Mouse (Mus musculus) telencephalon, adult 2 months (tissue): Measurements from ENCODE around the gene Gcdh.

Experiments
- DNase-seq: peaks from one replicate; pipeline ENCODE4 v3.0.0-alpha.2; 2011; ENCODE audit warnings: low read depth, low spot score

Gcdh gene

DNA sequence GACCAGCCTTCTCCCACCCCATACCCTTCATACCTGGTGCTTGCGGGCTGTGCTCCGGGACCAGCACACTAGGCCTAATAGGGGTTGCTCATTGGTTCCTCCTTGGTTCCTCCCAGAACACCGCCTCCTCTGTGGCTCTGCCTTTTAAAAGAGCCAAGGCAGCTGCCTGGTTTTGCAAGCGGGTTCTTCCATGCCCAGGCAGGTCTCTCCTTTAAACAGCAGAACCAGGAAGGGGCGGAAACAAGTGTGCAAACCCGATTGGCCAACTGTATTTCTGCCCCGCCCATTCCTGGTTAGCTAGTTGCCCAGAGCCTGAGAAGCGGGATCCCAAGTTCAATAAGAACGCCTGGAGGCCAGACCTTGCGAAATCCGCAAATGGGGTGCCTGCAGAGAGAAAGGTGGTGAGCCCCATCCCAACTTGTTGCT is at the start of gene Gcdh:
TSS of gene Gcdh (minus strand) at position 213 of the 426 bp plus-strand sequence.
- peak; percentile 98 for DNase-seq

DNA sequence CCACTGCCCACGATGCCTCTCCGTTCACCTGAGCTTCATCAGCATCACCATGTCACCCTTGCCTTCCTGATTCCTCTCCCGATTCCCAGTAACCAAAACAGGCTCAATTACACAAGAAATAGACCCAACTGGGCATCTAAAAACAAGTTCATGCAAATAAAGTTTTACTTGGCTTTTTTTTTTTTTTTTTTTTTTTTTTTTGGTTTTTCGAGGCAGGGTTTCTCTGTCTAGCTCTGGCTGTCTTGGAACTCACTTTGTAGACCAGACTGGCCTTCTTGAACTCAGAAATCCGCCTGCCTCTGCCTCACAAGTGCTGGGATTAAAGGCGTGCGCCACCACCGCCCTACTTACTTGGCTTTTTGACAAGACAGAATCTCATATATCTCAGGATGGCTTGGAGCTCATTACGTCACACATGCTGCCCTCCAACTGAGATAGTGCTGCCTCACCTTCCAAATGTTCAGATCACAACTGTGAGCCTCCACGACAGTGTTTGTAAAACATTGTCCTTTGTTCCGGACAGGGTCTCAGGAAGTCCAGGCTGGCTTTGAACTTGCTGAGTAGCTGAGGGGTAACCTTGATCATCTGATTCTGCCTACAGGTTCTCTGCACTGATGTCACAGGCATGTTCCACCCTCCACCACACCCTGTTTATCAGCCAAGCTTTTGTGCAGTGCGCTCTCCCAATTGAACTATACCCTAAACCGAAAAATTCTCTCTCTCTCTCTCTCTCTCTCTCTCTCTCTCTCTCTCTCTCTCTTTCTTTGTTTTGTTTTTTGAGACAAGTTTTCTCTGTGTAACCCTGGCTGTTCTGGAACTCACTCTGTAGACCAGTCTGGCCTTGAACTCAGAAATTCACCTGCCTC is 44.1 kb upstream of the Gcdh start:
- DNase-seq: no peak

DNA sequence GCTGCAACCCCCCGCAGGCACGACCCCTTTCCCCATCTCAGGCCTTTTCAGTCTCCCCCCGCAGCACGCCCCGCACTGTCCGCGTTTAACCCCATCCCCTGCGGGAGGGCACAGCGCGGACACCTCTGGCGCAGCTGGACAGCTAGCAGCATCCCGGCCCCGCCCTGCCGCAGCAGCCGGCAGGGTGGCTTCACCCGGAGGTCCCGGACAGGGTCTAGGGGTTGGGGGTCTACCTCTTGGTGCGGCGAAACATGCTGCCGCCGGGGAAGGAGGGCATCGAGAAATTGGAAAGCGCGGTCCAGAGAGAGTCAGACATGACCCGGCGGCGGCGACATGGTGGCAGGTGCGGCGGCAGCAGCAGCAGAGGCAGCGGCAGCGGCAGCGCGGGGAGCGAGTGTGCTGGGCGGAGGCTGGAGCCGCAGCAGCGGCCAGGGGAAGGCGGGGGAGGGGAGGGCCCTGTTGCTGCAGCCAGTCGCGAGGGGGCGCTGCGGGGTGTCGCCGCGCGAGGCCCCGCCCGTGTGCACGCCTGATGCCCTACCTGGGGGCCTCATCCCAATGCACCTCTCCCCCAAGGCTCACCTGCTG is 43.3 kb upstream of the Gcdh start, which contains the start of gene Mast1:
TSS of gene Mast1 (minus strand) at position 398 of the 585 bp plus-strand sequence.
- DNase-seq: peak; percentile 41

DNA sequence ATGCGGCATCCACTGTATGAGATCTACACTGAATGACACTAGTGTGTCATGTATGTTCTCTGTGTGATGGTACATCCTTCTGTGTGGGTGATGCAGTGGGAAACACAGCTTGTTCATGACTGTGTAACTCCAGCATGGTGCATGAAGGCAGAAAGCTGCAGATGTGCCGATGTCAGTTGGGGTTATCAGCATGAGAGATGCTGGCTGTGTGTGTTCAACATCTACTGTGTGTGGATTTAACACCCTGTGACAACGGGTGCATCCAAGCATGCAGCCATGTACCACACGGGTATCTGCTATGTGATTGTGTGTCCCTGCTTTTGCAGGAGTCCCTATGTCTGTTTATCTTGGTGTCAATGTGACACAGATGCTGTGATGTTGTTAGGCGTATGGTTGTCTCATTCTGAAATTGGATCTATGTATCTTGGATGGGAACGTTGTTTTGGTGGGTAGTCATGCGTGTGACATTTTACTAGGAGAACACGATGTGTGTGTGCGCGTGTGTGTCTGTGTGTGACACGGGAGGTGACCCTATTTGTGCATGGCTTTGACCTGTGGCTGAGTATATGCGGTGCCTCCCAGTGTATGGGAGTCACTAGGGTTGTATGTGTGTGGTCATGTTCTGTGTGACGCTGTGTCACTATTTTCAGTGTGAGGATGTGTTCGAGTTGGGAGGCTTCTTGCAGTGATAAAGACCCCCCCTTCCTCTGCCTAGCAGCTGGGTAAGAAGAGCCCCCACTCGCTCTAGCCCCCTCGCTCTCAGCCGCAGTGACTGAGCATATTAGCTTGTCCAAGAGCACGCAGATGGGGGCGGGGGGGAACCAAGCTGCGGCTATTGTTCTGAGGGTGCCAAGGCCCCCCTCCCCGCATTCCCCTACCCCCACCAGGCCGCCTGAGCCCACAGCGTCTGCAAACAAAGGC is 42.6 kb upstream of the Gcdh start:
- no peak for DNase-seq

DNA sequence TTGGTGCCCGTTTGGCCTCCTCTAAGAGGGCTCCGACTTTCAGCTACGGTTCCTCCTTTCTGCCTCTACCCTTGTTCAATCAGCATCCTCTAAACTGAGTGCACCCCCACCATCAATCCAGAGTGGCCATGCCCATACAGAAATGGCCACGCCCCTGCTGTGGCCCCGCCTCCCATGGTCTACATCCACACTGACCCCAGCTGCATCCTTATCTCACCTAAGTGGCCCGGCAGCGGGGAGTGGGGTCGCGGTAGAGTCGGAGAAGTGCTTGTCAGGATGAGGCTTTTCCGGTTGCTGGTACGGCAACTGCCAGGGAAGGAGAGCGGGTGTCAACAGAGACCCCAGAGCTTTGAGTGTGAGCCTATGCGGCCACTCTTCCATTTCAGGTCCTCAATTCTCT is 41.8 kb upstream of the Gcdh start:
- DNase-seq: no peak

DNA sequence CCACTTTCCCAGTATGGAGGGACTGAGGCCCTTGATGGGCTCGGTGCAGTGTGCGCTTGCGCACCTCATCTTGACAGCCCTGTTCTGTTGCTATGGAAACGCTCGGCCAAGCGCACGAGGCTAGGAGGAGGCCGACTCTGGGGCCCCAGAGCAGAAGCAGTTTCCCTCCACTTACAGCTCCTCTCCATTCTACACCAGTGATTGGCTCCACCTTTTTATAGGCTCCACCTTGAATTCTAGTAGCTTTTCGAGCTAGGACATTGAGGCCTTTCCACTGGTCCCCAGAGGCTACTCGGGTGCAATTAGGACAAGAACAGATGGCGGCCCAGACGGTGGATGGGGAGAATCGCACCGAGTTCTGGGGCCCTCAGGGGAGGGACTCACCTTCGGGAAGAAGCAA is 41.1 kb upstream of the Gcdh start:
- peak; percentile 62 for DNase-seq

DNA sequence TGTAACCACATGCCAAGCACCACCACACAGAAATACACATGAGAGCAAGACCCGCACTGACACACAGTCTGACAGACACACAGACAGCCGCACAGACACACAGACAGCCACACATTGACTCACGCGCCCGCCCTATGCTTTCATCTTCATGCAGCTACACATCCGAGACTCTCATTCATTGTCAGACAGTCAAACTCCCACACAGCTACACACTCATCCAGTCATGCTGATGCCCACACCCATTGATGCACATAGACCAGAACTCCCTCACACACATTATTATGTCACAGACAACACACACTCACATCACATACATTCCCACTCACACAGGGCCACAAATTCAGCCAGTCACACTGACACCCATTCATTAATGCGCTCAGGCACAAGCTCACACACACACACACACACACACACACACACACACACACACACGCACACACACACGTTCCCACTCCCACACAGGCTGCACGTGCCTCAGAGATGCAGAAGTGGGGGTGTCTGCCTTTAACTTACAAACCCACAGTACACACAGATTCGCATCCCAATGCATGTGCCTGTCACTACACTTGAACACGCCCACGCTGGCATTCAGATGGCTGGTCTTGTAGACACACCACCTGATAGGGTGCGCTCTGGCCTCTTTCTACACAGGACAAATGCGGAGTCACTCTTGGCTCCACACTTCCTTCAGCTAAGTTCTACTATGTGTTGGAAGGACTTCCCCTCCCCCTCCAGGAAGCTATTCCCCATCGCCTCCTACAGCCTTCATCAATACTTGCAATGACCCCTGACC is 40.2 kb upstream of the Gcdh start:
- peak; percentile 40 for DNase-seq

DNA sequence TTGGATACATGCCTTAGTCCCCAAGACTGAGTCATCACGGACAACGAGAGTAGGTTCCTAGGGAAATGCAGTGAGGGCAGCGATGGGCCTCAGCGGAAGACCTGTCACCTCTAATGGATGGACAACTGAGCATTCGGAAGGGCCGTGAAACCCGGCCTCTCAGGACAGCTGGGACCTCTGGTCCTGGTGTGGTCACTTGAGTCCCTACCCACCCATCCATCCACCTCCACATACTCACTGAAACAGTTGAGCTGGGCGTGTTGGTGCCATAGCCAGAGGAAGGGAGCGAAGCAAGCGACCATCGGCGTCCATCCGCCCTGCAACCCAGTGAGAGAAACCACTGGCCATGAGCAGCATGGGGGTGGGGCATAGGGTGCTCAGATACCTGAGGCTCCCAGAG is 36.9 kb upstream of the Gcdh start:
- DNase-seq: no peak

DNA sequence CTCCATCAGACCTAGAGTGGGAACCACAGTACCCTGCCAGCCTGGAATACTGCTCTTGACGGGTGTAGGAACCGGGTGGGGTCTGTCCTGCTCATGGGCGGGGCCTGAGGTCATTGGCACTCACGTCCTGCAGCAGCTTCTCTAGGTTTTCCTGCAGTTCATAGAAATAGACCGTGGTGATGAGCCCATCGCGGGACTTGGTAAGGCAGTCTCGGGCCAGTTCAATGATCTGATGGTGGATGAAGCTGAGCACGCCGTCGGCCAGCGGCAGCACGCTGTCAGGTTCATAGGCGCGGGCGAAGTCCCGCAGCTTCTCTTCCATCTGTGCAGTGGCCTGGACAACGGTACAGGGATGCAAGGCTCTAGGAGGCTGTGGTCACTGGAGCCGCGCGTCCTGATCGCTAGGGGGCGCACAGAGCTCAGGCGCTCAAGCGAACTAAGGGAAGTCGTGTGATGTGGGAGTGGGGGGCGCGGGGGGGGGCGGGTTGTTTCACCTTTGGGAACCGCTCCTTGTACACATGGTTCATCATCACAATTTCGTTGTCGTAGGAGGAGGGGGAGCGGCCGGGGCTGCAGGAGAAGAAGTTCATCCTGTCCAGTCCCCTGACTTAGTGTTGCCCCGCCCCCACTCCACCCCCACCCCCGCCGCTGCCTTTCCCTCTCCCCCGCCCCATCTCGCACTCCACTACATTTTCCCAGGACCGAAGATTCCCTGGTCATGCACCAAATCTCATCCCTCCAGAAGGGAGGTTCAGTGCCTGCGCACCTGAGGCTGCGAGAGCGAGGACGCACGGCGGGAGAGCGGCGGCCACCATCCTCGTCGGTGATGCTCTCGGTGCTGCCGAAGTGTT is 35.0 kb upstream of the Gcdh start:
- no peak for DNase-seq

DNA sequence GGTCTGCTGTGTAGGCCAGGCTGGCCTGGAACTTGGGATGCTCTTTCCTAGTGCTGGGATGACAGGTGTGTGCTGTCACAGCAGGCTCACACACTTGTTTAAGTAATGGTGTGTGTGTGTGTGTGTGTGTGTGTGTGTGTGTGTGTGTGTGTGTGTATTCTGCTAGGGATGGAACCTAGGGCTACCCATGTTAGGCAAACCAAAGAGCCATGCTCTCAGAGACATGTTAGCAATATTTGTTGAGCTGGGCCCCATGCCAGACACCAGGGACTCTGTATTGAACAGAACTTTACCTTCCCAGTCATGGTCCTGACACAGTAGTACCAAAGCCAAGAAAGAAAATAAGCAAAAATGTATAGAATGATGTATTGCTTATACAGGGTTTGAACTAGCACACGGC is 33.8 kb upstream of the Gcdh start:
- DNase-seq: no peak

DNA sequence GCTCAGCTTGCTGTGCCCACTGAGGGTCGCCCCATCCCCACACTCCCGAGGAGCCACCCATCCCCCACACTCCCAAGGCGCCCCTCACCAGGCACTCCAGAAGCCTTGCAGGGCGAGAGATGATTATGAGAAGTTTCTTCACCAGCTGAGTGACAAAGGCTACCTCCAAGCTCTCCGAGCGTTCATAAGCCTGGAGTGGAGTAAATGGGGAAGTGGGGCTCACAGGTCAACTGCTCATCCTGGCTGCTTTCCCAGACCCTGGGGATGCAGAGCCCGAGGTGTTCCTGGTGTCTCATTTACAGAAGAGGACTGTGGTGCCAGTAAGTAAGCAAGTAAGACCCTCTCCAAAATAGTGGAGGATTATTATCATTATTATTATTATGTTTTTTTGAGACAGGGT is 31.8 kb upstream of the Gcdh start:
- no peak for DNase-seq

DNA sequence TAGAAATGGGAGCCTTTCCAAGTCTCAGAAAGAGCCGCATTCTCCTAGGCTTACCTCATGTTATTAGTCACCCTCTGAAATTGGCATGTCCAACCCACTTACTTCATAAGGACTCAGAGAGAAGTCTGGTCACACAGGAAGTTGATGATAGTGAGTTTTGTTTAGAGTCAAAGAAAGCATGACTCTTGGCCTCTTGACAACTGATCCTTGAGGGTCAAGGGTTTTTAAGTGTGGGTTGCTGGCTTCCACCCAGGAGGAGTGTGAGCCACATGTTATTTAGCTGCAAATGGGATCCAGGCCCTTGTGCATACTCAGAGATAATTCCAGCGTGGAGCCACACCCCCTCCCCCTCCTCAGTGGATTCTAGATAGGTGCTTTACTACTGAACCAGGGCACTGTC is 27.9 kb upstream of the Gcdh start:
- no peak for DNase-seq

DNA sequence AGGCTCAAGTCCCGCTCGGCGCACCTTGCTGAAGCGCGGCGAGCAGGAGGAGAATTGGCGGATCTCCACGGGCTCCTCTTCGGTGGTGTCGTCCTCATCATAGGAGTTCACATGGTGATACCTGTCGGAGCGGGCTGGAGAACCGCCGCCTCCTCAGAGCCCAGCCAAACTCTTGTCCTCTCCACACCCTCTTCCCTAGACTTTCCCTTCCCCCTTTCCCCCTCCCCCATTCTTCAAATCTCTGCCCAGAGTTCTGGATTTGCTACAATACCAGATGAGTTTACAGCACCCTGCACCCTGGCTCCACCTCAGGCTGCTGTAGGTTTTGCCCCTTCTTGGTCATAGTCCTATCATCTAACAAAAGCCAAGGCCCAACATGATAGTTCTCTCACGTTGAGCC is 24.9 kb upstream of the Gcdh start:
- DNase-seq: no peak

DNA sequence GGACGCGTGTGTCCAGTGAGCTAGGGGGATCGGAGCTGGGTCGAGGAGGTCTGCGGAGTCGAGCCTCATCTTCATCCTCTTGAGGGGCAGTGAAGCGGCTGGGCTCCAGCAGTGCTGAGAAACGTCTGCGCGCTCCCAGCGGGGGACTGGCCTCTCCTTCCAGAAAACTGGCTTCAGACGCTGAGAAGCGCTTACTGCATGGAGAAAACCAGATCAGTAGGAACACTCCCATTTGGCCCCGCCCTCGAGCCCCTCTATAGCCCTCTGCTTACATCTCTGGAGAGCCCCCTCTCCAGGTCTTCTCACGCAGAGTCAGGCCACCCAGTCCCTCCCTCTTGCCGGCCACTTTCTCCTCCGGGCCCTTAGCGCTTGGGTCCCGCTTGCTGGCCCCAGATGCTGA is 24.1 kb upstream of the Gcdh start:
- DNase-seq: no peak

DNA sequence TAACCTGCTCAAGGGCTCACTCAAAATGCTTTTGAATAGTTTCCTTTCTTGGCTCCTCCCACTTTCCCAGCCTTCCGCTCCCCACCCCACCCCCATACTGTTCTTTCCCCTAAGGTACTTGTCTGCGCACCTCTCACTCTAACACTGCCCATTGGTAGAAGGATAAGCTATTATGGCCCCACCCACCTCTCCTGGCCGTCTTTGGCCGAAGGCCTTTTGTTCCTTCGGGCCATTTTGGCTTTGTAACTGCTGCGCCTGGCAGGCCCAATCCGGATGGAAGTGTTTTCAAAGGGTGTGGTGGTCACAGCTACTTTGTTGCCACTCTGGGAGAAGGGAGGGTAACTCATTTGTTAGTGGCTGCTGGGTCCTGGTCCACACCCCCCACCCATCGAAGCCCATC is 21.5 kb upstream of the Gcdh start:
- no peak for DNase-seq

DNA sequence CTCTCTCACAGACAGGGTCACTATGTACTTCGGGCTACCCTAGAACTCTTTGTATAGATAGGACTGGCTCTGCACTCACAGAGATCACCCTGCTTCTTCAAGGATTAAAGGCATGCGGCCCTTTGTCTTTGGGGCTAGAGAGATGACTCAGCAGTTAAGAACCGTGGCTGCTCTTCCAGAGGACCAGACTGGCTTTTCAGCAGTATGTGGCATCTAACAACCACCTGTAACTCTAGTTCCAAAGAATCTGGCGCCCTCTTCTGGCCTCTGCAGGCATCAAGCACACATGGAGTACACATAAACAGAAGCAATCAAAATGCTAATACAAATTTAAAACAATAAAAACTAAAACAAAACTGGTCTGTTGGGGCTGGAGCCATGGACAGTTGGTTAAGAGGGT is 20.2 kb upstream of the Gcdh start:
- DNase-seq: no peak

DNA sequence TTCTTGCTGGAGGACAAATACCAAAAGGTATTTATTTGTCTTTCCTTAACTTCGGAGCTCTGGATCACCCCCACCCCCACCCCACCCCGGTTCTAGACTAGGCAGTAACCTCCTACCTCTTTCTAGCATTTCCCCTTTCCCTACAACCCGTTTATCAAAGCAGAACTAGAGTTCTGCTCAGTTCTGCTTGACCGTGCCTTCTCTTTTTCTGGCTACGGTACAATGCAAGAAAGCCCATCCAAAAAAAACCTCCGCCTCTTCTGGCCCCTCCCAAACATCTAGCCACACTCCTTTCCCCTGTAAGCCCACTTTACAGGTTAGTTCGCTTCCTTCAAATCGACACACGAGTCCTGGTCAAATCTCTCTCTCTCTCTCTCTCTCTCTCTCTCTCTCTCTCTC is 19.8 kb upstream of the Gcdh start:
- no peak for DNase-seq

DNA sequence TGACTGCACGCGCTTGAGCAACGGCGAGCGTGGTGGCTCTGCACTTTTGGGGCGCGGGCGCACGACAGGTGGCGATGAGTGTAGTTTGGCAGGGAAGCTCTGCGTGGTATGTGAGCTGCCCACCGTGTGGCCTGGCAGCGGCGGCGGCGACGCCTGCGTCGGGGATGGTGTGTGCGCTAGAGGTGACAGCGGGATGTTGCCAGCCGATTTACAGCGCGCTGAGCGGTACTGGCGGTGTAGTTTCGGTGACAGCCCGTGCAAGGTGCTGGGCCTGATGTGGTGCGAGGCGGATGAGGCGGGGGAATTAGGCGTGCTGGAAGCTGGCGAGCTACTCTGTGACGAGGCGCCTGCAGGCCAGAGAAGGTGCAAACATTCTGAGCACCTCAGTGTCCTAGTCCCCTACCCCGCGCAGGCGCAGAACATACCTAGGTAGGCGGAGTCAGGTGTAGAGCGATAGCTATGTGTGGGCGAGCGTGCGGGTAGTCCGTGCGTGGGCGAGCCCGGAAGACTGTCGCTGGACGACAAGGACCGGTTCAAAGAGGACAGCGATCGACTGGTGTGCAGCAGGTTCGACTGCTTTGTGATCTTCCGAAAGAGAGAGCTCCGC is 19.3 kb upstream of the Gcdh start:
- DNase-seq: peak; percentile 49

DNA sequence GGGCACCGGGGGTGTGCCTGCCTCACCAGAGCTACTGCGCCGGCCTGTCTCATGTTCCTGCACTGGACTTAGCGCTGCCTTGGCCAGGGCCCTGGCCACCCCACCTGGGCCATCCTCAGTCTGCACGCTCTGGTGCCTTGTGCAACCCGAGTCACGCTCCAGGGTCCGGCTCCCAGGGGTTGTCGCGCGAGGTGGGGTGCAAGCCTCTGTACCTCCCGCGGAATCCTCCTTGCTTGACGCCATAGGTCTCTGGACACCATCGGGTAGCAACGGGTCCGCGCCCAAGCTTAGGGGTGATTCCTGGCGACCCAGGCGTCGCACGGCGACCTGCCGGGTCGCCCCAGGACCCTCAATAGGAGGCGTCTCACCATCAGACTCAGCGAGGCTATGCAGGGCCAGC is 18.7 kb upstream of the Gcdh start:
- no peak for DNase-seq

DNA sequence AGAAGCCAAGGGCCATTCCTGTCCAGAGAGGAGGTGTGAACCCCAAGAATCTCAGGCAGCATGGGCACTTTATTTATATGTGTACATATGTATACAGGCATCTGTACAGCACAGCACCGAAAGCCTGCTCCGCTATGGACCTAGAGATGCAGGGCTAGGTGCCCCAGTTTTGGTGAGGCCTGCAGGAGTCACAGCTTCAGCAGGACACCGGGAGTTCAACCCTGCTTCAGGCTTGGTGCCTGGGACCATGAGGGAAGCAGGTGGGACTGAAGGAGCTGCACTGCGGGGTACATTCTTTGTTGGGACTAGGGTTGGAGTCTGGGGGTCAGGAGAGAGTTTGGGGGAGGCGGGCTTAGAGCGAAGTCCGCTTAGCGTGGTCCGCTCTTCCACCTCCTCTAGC is 18.1 kb upstream of the Gcdh start:
- DNase-seq: no peak
